Mouse (Mus musculus) gastrocnemius, postnatal 14 days (tissue): ENCODE measurements around the gene AI597479. TPM values are rescaled to one million over a fixed set of nuclear protein-coding genes. Genes with fewer than 3 reads are reported as not detected.
A peak's percentile ranks its signal among the peaks of the same experiment; 100 is the strongest.

ENCODE experiments used
- DNase-seq: peaks from one replicate; pipeline ENCODE4 v3.0.0; 2021; ENCODE audit warnings: mixed read lengths
- intact Hi-C: fragments of 180-260 bp; cut with DNase I; formaldehyde crosslinking; loops from one replicate; pipeline ENCODE4 v1.15.1; 2025; ENCODE audit warnings: low total_unique reads
- long read RNA-seq, 2 experiments: library from polyadenylated mRNA; stranded (forward); transcript quantifications; one replicate each; pipeline ENCODE4 v2.0.0; 2021
- total RNA-seq, 2 experiments: library from RNA; stranded (reverse); gene quantifications; 2 replicates each; pipeline ENCODE4 v1.2.3; 2021

Gene AI597479
- total RNA-seq = 10 to 100 TPM; 10.8 to 10.9 TPM
- long read RNA-seq, experiment 1, transcript AI597479-201 (4 exons, 3,458 nt) = major isoform, 17 of 22 reads
- long read RNA-seq, experiment 1, partial matches to known transcripts = 5 of 22 reads
- long read RNA-seq, experiment 1, other reads (novel, unspliced or antisense) = 0 of 22 reads
- long read RNA-seq, experiment 2, transcript AI597479-201 (4 exons, 3,458 nt) = major isoform, 20 of 20 reads
- long read RNA-seq, experiment 2, partial matches to known transcripts = 0 of 20 reads
- long read RNA-seq, experiment 2, other reads (novel, unspliced or antisense) = 0 of 20 reads

- peak; percentile 90 for DNase-seq
- intact Hi-C loops = no loop called here
Observed at GRCm38 (mm10) chr1:43098031-43098984, at the start of gene AI597479, which contains the start of gene Tgfbrap1. Gene AI597479, plus strand, starts transcription at chr1:43098710. Gene Tgfbrap1, minus strand, starts transcription at chr1:43098637.

GRCm38 (mm10) chr1:43051903-43052302 lies 46.6 kb upstream of the AI597479 start:
- no peak for DNase-seq
- intact Hi-C loops = no loop called here

- intact Hi-C loops = no loop called here
- peak; percentile 45 for DNase-seq
Observed at GRCm38 (mm10) chr1:43065615-43066310, 32.7 kb upstream of the AI597479 start.

GRCm38 (mm10) chr1:43066573-43066972 lies 31.9 kb upstream of the AI597479 start:
- DNase-seq = no peak
- intact Hi-C loops = no loop called here

GRCm38 (mm10) chr1:43067551-43067950 lies 31.0 kb upstream of the AI597479 start:
- DNase-seq = no peak
- intact Hi-C loops = no loop called here

- intact Hi-C loops = no loop called here
- DNase-seq = no peak
Observed at GRCm38 (mm10) chr1:43070726-43071125, 27.8 kb upstream of the AI597479 start.

GRCm38 (mm10) chr1:43072028-43072427 lies 26.5 kb upstream of the AI597479 start:
- no peak for DNase-seq
- intact Hi-C loops = no loop called here

GRCm38 (mm10) chr1:43072561-43072960 lies 25.9 kb upstream of the AI597479 start:
- intact Hi-C loops = no loop called here
- DNase-seq = no peak

- no peak for DNase-seq
- intact Hi-C loops = no loop called here
Observed at GRCm38 (mm10) chr1:43074791-43075190, 23.7 kb upstream of the AI597479 start.

GRCm38 (mm10) chr1:43078124-43078523 lies 20.4 kb upstream of the AI597479 start:
- intact Hi-C loops = no loop called here

GRCm38 (mm10) chr1:43082946-43083345 lies 15.6 kb upstream of the AI597479 start:
- intact Hi-C loops = no loop called here
- no peak for DNase-seq

More at GRCm38 (mm10) chr1:43078124-43078523, 20.4 kb upstream of the AI597479 start:
- no peak for DNase-seq

GRCm38 (mm10) chr1:43090418-43090817 lies 8.1 kb upstream of the AI597479 start:
- intact Hi-C loops = no loop called here
- DNase-seq = no peak

- intact Hi-C loops = no loop called here
- DNase-seq = no peak
Observed at GRCm38 (mm10) chr1:43091306-43092055, 7.0 kb upstream of the AI597479 start.

GRCm38 (mm10) chr1:43092056-43093015 lies 6.2 kb upstream of the AI597479 start:
- DNase-seq = peak; percentile 69
- intact Hi-C loops = no loop called here

GRCm38 (mm10) chr1:43094206-43094605 lies 4.3 kb upstream of the AI597479 start:
- no peak for DNase-seq
- intact Hi-C loops = no loop called here

GRCm38 (mm10) chr1:43108729-43109128 lies 10.2 kb downstream of the AI597479 start:
- intact Hi-C loops = no loop called here
- no peak for DNase-seq

GRCm38 (mm10) chr1:43110556-43110955 lies 12.0 kb downstream of the AI597479 start:
- intact Hi-C loops = loop anchor here (10.0 kb wide), 1 partner anchor 196 kb away; no protein-coding TSS in a partner anchor
- peak; percentile 47 for DNase-seq

GRCm38 (mm10) chr1:43112882-43113281 lies 14.4 kb downstream of the AI597479 start:
- peak; percentile 69 for DNase-seq
- intact Hi-C loops = loop anchor here (10.0 kb wide), 1 partner anchor 198 kb away; no protein-coding TSS in a partner anchor
